Mouse (Mus musculus) brain, embryonic 14.5 days (tissue): Measurements from ENCODE around the gene Gsk3a.

Experiments used
- CTCF ChIP-seq: fragments of 200-500 bp; IDR thresholded peaks from 2 replicates; pipeline ENCODE4 v1.5.1; 2012; ENCODE audit warnings: inconsistent platforms, mild to moderate bottlenecking, moderate library complexity, borderline replicate concordance; ENCODE audit not compliant: insufficient read depth, insufficient read length; ENCODE audit errors: extremely low read depth
- POLR2A ChIP-seq: fragments of 200-500 bp; IDR thresholded peaks from 2 replicates; pipeline ENCODE4 v1.6.1; 2012; ENCODE audit warnings: mild to moderate bottlenecking, inconsistent platforms, borderline replicate concordance; ENCODE audit not compliant: poor library complexity, insufficient read depth, insufficient read length, severe bottlenecking; ENCODE audit errors: extremely low read depth

DNA sequence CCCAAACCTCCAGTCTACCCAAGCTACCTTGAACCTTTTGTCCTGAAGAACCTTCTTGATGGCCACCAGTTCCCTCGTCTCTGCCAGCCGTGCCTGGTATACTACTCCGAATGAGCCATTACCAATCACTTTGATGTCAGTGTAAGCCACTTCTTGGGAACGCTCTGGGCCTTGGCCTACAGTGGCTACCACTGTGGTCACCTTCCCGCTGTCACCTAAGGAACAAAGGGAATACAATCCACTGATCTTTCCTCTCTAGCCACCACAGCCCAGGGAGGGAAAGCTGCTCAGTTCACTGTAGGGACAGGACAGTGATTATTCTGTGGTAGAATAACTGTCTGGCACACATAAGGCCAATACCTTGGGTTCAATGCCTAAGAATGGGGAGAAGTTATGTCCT is 2.1 kb downstream of the Gsk3a start:
- no peak for TF ChIP-seq POLR2A
- TF ChIP-seq CTCF: no peak
